Mouse (Mus musculus): Measurements from ENCODE around the gene Slc9a9.
A peak's percentile ranks its signal among the peaks of the same experiment; 100 is the strongest.

Slc9a9 gene

GRCm38 (mm10) chr9:95077938-95078337 lies 408.2 kb downstream of the Slc9a9 start:
- DNase-seq (ENCODE audit: inconsistent ontology term), result no peak

- DNase-seq (ENCODE audit: inconsistent ontology term), result no peak
Observed at GRCm38 (mm10) chr9:95078626-95079025, 408.9 kb downstream of the Slc9a9 start.

GRCm38 (mm10) chr9:95079951-95080350 lies 410.2 kb downstream of the Slc9a9 start:
- no peak for DNase-seq (ENCODE audit: inconsistent ontology term)

GRCm38 (mm10) chr9:95086109-95086821 lies 416.6 kb downstream of the Slc9a9 start:
- no peak for DNase-seq (ENCODE audit: inconsistent ontology term)

GRCm38 (mm10) chr9:95088221-95088620 lies 418.5 kb downstream of the Slc9a9 start:
- no peak for DNase-seq (ENCODE audit: inconsistent ontology term)

GRCm38 (mm10) chr9:95089050-95089449 lies 419.3 kb downstream of the Slc9a9 start:
- DNase-seq (ENCODE audit: inconsistent ontology term), result peak; percentile 86

DNA sequence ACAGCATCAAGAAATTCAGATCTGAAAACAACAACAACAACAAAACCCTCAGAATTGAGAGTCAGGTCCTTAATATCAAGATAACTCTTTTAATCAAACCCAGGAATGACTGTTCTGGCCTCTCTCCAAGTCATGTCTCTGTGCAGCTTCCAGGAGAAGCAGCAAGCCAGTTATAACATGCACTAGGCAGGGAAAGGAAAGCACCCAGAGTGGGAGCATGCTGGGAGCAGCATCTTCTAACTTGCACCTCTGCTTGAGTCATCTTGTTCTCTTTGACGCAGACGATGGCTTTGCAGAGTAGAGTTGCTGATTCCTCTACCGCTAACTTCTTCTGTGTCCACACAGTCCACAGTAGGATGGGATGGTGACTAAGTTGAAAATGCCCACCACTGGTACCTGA lies 426.8 kb downstream of the Slc9a9 start:
- no peak for DNase-seq (ENCODE audit: inconsistent ontology term)

DNA sequence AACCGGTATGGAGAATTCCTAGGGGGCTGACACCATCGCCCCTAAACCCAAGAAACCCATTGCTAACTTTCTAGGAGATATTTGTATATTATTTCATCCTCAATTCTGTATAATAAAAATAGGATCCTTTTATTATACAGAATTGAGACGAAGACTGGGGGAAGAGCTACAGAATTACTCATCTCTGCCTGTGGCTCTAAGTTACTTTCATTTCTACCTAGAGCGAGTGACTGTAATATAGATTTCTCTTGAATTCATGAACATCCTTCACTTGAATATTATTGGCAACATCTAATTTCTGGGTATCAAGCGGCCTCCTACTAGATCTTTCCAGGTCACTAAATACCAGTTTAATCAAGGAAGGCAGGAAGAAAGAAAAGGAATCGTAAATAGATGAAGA lies 436.1 kb downstream of the Slc9a9 start:
- DNase-seq (ENCODE audit: inconsistent ontology term), result no peak

GRCm38 (mm10) chr9:95109799-95110198 lies 440.1 kb downstream of the Slc9a9 start:
- DNase-seq (ENCODE audit: inconsistent ontology term), result no peak

- DNase-seq (ENCODE audit: inconsistent ontology term), result no peak
Observed at GRCm38 (mm10) chr9:95110768-95111167, 441.1 kb downstream of the Slc9a9 start.

DNA sequence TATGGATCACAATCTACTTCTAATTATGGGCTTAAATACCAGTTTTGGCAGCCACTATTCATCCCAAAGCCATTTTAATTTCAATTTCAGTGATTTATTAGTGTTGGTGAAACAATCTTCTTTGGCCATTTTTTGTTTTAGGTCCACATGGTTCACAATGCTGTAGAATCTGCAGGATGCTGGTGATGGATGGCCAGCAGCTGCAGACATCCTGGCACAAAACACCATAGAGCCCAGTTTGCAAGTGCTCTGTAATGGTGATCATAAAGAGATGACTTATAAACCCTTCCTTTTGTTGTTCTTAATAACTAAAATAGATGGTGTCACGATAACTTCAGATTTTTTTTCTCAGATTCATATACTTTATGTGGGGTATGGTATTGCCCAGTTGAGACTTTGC lies 442.0 kb downstream of the Slc9a9 start:
- no peak for DNase-seq (ENCODE audit: inconsistent ontology term)

DNA sequence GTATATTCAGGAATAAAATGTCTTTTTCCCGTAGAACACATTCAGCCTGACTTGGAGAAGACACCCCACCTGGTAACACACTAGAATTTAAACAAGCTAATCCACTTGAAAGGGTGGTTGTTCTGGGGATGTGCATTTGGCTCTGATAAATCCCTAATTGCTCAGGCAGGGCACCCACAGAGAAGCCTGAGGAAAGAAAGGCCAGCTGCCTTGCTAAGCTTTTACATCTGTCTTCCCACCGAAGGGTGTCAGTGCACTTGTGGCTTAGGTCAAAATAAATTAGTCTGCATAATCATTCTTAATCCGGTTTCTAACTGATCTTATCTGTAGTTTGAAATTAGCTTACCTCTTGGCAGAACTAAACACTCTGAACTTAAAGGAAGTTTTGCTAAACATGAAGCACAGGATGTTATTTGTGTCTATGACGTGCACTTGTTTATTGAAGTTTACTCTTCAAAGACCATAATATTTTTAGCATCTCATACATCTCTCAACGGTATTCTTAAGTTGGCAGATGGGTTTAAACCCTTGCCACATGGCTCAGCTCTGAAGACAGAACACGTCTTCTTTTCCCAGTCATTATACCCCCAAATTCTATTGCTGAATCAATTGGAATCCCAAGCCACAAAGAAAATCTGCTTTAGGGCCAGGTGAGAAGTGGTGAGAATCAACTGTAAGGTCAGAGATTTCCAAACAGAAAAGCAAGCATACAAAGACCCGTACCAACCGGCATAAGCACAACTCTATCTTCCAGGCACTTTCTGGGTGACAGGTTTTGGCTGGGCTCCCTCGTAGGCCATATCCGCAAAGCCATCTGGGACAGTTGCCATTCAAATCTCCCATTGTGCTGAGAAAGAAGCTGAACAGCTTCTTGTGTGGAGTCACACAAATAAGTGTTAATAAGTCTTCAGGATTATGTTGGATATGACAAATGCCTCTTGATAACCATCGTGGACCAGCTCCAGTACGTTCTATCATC lies 443.7 kb downstream of the Slc9a9 start:
- no peak for DNase-seq (ENCODE audit: inconsistent ontology term)

DNA sequence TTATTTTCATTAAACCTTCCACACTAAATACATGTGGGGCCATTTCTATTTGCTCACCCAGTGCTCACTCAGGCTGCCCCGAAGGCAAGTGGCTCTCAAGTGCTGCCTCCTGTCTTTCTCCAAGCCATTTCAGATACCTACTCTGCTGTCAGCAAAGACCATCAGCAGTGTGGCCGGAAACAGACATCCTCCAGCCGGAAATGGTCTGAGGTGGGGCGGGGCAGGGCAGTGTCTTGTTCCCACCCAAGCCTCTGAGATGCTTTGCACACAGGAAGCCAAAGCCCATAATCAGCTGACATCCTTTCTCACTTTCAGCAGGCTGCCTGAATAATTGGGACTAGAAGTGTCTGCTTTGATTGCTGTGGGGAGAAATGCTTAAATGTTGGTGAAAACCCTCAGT lies 450.4 kb downstream of the Slc9a9 start:
- DNase-seq (ENCODE audit: inconsistent ontology term), result no peak

- DNase-seq (ENCODE audit: inconsistent ontology term), result no peak
Observed at GRCm38 (mm10) chr9:95121151-95121835, 451.6 kb downstream of the Slc9a9 start.

- no peak for DNase-seq (ENCODE audit: inconsistent ontology term)
Observed at GRCm38 (mm10) chr9:95125683-95126082, 456.0 kb downstream of the Slc9a9 start.

- no peak for DNase-seq (ENCODE audit: inconsistent ontology term)
Observed at GRCm38 (mm10) chr9:95127774-95128173, 458.1 kb downstream of the Slc9a9 start.

DNA sequence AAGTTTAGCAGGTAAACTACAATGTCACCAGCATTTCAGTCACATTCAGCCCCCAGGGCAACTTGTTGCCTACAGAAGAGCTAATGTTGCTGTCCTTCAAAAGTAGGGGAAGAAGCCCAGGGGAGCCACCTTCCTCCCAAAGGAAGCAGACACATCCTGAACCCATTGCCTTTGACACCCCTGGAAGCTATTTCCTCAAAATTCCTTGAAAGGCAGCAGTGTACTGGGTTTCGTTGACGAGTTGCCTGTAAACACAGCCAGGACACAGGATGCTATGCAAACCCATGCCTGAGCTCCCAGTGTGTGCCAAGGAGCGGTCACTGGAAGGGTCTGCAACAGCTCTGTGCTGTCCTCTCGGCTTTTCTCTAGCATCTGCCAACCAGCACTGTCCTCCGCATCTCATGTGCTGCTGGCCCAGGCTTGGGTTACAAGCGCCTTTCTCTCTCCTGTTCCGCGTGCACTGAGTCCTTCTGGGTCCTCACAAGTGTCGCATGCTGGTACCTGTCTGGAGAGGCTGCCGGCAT lies 479.6 kb downstream of the Slc9a9 start:
- DNase-seq (ENCODE audit: inconsistent ontology term), result no peak

GRCm38 (mm10) chr9:95150096-95150495 lies 480.4 kb downstream of the Slc9a9 start:
- DNase-seq (ENCODE audit: inconsistent ontology term), result no peak

DNA sequence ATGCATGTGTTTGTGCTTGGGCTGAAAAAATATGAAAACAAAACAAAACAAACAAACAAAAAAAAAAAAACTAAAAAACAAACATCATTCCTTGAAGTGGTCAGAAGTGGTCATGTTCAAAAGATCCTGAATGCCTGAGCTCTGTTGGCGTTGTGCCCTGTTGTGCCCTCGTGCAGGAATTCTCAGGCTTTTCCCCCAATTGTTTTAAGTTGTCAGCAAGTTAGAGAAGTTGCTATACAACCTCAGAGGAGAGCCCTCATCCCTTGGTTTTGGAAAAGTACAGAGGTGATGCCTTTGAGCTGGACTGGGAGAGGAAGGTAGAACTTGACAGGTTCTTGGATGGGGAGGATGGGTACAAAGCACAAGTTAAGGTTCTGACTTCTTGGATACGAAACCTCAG lies 480.9 kb downstream of the Slc9a9 start:
- peak; percentile 35 for DNase-seq (ENCODE audit: inconsistent ontology term)

DNA sequence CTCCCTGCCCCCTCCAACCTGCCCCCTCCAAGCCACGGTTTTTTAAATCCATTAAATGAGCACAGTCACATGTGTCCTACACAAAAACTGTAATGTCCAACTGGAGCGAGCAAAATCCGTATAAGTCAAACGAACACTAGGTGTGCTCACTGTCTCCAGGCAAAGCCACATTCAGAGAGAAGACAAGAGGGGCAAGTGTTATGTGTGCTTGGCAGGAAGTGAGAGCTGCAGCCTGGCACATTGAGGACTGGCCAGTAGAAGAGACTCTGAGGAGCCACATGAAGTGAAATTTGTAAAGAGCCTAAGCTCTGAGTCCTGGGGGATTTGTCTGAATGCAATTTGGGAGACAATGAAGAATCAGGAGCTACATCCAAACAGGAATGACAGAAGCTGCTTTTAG lies 481.3 kb downstream of the Slc9a9 start:
- DNase-seq (ENCODE audit: inconsistent ontology term), result no peak

GRCm38 (mm10) chr9:95151746-95152145 lies 482.0 kb downstream of the Slc9a9 start:
- peak; percentile 80 for DNase-seq (ENCODE audit: inconsistent ontology term)

GRCm38 (mm10) chr9:95153966-95154365 lies 484.3 kb downstream of the Slc9a9 start:
- DNase-seq (ENCODE audit: inconsistent ontology term), result no peak
